Mouse (Mus musculus) heart, adult 2 months (tissue): Measurements from ENCODE around the gene Slc6a3. TPM values are rescaled to one million over a fixed set of nuclear protein-coding genes. Genes with fewer than 3 reads are reported as not detected.

Source experiments
- DNase-seq, 2 experiments: peaks; one replicate each; pipeline ENCODE4 v3.0.0; 2021
- H3K27ac ChIP-seq: fragments of 200-600 bp; 2 replicates; pipeline ENCODE4 v1.8.1; 2022
- H3K27me3 ChIP-seq: fragments of 200-500 bp; 2 replicates; pipeline ENCODE4 v1.6.1; 2012; ENCODE audit warnings: mild to moderate bottlenecking, low read length, inconsistent platforms, mixed read lengths; ENCODE audit not compliant: control insufficient read depth, insufficient read depth
- H3K36me3 ChIP-seq: fragments of 200-500 bp; 2 replicates; pipeline ENCODE4 v1.6.1; 2012; ENCODE audit warnings: low read length, inconsistent platforms; ENCODE audit not compliant: control insufficient read depth, insufficient read depth
- H3K4me1 ChIP-seq: fragments of 200-500 bp; 2 replicates; pipeline ENCODE4 v1.6.1; 2011; ENCODE audit warnings: low read length; ENCODE audit not compliant: control insufficient read depth, insufficient read depth
- H3K4me3 ChIP-seq: fragments of 200-600 bp; 2 replicates; pipeline ENCODE4 v1.8.1; 2022
- H3K79me2 ChIP-seq: fragments of 200-500 bp; replicated peaks from 2 replicates; pipeline ENCODE4 v1.6.1; 2012; ENCODE audit warnings: mild to moderate bottlenecking, inconsistent platforms, low read length, moderate library complexity, mixed read lengths; ENCODE audit not compliant: control insufficient read depth, insufficient read depth
- H3K9ac ChIP-seq: fragments of 200-500 bp; 2 replicates; pipeline ENCODE4 v1.6.1; 2012; ENCODE audit warnings: low read depth, mild to moderate bottlenecking, control low read depth, inconsistent platforms, low read length, mixed read lengths
- CTCF ChIP-seq: fragments of 200-600 bp; IDR thresholded peaks from 2 replicates; pipeline ENCODE4 v1.8.1; 2022; ENCODE audit warnings: antibody characterized with exemption, mild to moderate bottlenecking, moderate library complexity
- EP300 ChIP-seq: fragments of 200-500 bp; IDR thresholded peaks from 2 replicates; pipeline ENCODE4 v1.6.1; 2011; ENCODE audit warnings: low read depth, low read length, control low read depth; ENCODE audit not compliant: insufficient read depth
- POLR2A ChIP-seq: fragments of 200-500 bp; IDR thresholded peaks from 2 replicates; pipeline ENCODE4 v1.6.1; 2011; ENCODE audit warnings: mild to moderate bottlenecking, low read depth, low read length, control low read depth; ENCODE audit not compliant: insufficient read depth
- WGBS: fragments of 180-500 bp; shearing (Covaris S2); methylation state at CpG from one replicate; pipeline ENCODE4 v1.1.7; 2018; 5-methylcytosine and 5-hydroxymethylcytosine counted together
- intact Hi-C: fragments of 180-260 bp; cut with DNase I; formaldehyde crosslinking; loops from one replicate; pipeline ENCODE4 v1.15.1; 2025
- polyA plus RNA-seq: library from polyadenylated mRNA; depleted of rRNA; stranded (reverse); fragments of >200 nt; gene quantifications from 2 replicates; pipeline ENCODE4 v1.2.3, GENCODE M21; 2012; rRNA removed
- total RNA-seq, 2 experiments: library from RNA; stranded (reverse); gene quantifications; 2 replicates each; pipeline ENCODE4 v1.2.3; 2021

Slc6a3 gene
- total and polyA plus RNA-seq, 3 experiments = not detected

- H3K79me2 ChIP-seq = no peaks in the 10 kb centered on the region
- 70% methylated on average over 5 of the region's 5 CpGs for WGBS
- H3K4me3 ChIP-seq = no peak overlapping the region
- intact Hi-C loops = loop anchor here (5.0 kb wide), 1 partner anchor 106 kb away; no protein-coding TSS in a partner anchor
- DNase-seq = peak in 1 of 2 experiments; percentile 39
- H3K27ac ChIP-seq = peak overlapping the region; percentile 67
- H3K9ac ChIP-seq = no peak overlapping the region
- no peaks in the 10 kb centered on the region for H3K4me1 ChIP-seq
- TF ChIP-seq POLR2A = no peak
- TF ChIP-seq CTCF = no peak
- TF ChIP-seq EP300 = no peak
- H3K27me3 ChIP-seq = no peaks in the 10 kb centered on the region
- H3K36me3 ChIP-seq = peaks cover 6% of the 10 kb centered on the region
These were observed 81.9 kb downstream of the Slc6a3 start for GRCm38 (mm10) chr13:73618406-73618805.

- H3K27me3 ChIP-seq = no peaks in the 10 kb centered on the region
- H3K27ac ChIP-seq = no peak overlapping the region
- H3K79me2 ChIP-seq = no peaks in the 10 kb centered on the region
- peaks cover 6% of the 10 kb centered on the region for H3K36me3 ChIP-seq
- TF ChIP-seq EP300 (no peak), POLR2A (no peak), CTCF (peak; percentile 48)
- 63% methylated on average over 6 of the region's 6 CpGs for WGBS
- no peak overlapping the region for H3K9ac ChIP-seq
- no peaks in the 10 kb centered on the region for H3K4me1 ChIP-seq
- no peak overlapping the region for H3K4me3 ChIP-seq
- intact Hi-C loops = no loop called here
- DNase-seq = no peak
These were observed 84.1 kb downstream of the Slc6a3 start for GRCm38 (mm10) chr13:73620637-73621036.

- no peaks in the 10 kb centered on the region for H3K36me3 ChIP-seq
- H3K9ac ChIP-seq = no peak overlapping the region
- H3K4me1 ChIP-seq = no peaks in the 10 kb centered on the region
- 46% methylated on average over 6 of the region's 6 CpGs for WGBS
- intact Hi-C loops = loop anchor here (2.0 kb wide), 1 partner anchor 202 kb away; no protein-coding TSS in a partner anchor
- H3K27me3 ChIP-seq = no peaks in the 10 kb centered on the region; the same call in 1 of the 2 replicates
- TF ChIP-seq POLR2A (no peak), CTCF (no peak), EP300 (no peak)
- H3K79me2 ChIP-seq = no peaks in the 10 kb centered on the region
- H3K27ac ChIP-seq = no peak overlapping the region
- DNase-seq = no peak
- no peak overlapping the region; the same call in 1 of the 2 replicates for H3K4me3 ChIP-seq
These were observed 89.8 kb downstream of the Slc6a3 start for GRCm38 (mm10) chr13:73626410-73626744.

- Histone ChIP-seq H3K79me2 (no peaks in the 10 kb centered on the region), H3K4me1 (no peaks in the 10 kb centered on the region), H3K27me3 (no peaks in the 10 kb centered on the region; the same call in 1 of the 2 replicates), H3K4me3 (peak within 1 kb of the TSS; percentile 43), H3K27ac (no peak within 1 kb of the TSS), H3K36me3 (no peaks in the 10 kb centered on the region), H3K9ac (peak within 1 kb of the TSS; percentile 22)
- TF ChIP-seq CTCF (peak; percentile 58), POLR2A (no peak)
- 15% methylated on average over 47 of the region's 47 CpGs for WGBS
- DNase-seq = peak in 1 of 2 experiments; percentile 29
- intact Hi-C loops = loop anchor here (2.0 kb wide), 1 partner anchor 202 kb away; no protein-coding TSS in a partner anchor
These were observed 90.4 kb downstream of the Slc6a3 start, which contains the start of gene Tert for GRCm38 (mm10) chr13:73626745-73627549. TSS of gene Tert (plus strand) at chr13:73626911.

Other genes starting within 250 kb of the Slc6a3 start
- gene Mrpl36, start 208.2 kb upstream of the Slc6a3 start, total RNA-seq = 10 to 100 TPM; 53.3 to 57.8 TPM
- gene Mrpl36, start 208.2 kb upstream of the Slc6a3 start, polyA plus RNA-seq = 75.4 and 81.8 TPM in 2 replicates
- 1,000 to 10,000 TPM; 1,124 to 1,284 TPM for gene Ndufs6, start 208.2 kb upstream of the Slc6a3 start, total RNA-seq
- 494 and 621 TPM in 2 replicates for gene Ndufs6, start 208.2 kb upstream of the Slc6a3 start, polyA plus RNA-seq
- gene Lpcat1, start 69.5 kb upstream of the Slc6a3 start, total RNA-seq = 10 to 100 TPM in 1 of 2 experiments, 1 to 10 TPM in 1; 7.5 to 13.1 TPM
- gene Lpcat1, start 69.5 kb upstream of the Slc6a3 start, polyA plus RNA-seq = 11.1 and 17.1 TPM in 2 replicates
- gene Clptm1l, start 67.3 kb downstream of the Slc6a3 start, total RNA-seq = 10 to 100 TPM; 57.4 to 68.5 TPM
- 81.9 and 100 TPM in 2 replicates for gene Clptm1l, start 67.3 kb downstream of the Slc6a3 start, polyA plus RNA-seq
- gene Tert, start 90.2 kb downstream of the Slc6a3 start, total RNA-seq = under 1 TPM in 1 of 2 experiments, not detected in 1; 0.05 TPM
- gene Tert, start 90.2 kb downstream of the Slc6a3 start, polyA plus RNA-seq = 0.18 and 0.35 TPM in 2 replicates
- gene Slc6a18, start 141.3 kb downstream of the Slc6a3 start, total RNA-seq = not detected
- not detected in 2 replicates for gene Slc6a18, start 141.3 kb downstream of the Slc6a3 start, polyA plus RNA-seq
- gene Slc6a19, start 168.1 kb downstream of the Slc6a3 start, total RNA-seq = not detected
- 0.08 TPM in 1 of 2 replicates, not detected in the other for gene Slc6a19, start 168.1 kb downstream of the Slc6a3 start, polyA plus RNA-seq
- gene Slc12a7, start 196.3 kb downstream of the Slc6a3 start, total RNA-seq = 100 to 1,000 TPM; 177 to 190 TPM
- 154 and 215 TPM in 2 replicates for gene Slc12a7, start 196.3 kb downstream of the Slc6a3 start, polyA plus RNA-seq